In the genomic region with DNA sequence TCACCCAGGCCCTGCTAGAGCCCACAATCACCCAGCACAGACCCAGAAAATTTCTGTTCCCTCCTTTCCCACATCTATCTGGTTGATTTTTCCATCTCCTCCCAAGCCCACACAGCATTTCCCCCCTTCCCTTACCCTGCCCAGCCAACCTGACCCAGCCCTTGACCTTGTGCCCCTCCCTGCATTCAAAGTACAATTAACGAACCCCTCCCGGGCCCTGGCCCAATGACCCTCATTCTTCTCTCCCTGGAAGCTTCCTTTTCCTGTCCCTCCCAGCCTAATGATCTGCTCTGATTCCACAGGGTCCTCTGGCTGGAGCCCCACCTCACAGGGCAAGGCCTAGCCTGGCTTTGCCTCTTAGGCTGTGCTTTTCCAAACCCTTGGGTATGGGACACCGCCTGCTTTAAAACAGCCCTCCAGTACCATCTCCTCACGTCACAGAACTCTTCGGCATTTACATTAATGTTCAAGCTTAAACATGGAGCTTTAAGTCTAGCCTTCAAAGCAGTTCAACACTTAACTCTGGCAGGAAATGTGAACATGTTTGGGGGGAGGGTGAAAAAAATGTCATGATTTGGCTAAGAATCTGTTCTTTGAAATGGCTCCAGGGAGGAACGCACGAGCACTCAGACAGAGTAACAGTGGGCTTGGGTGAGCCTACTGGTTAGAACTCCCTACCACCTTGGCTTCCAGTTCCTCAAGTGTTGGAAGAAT, we compare ENCODE assay signal across 9 mouse cellular contexts.
DNase-seq lines count a peak whose midpoint lies in the region; ATAC-seq lines count a peak whose summit lies in the region.
"Had no signal": no experiment of that assay in that cellular context is flagged by ENCODE, and none has a peak within 500 bp of the region (broad histone marks: within the 10 kb centered on the region; RNA-seq: fewer than 3 reads in every experiment).

No protein-coding gene starts in this region.

- ATAC-seq in midbrain, embryonic 11.5 days (ENCODE audit: low FRiP score), result no peak
- no peak for ATAC-seq in midbrain, embryonic 14.5 days (ENCODE audit: low FRiP score, low TSS enrichment)
- 0 out of 2 replicates have a peak, but pooled peaks have one; percentile 9 for ATAC-seq in kidney, embryonic 15.5 days (replicated peaks; ENCODE audit: low FRiP score)
- no peak for ATAC-seq in stomach, embryonic 14.5 days (ENCODE audit: insufficient number of reproducible peaks, insufficient read depth, low FRiP score, low read depth)
- ATAC-seq in activated CD4-positive, CD25-positive, alpha-beta regulatory T cell, adult 4 months, result no peak

- peak; percentile 71 for DNase-seq in midbrain, embryonic 11.5 days (ENCODE audit: low spot score, missing footprints)
- DNase-seq in midbrain, embryonic 14.5 days, result no peak
- DNase-seq in heart, adult 8-10 months (ENCODE audit: low spot score), result peak; percentile 69
- no peak for DNase-seq in frontal cortex, postnatal 25 days (ENCODE audit: low spot score in 2 of 2)
- DNase-seq in urinary bladder, postnatal 10 days (ENCODE audit: low spot score), result no peak

- no peaks in the 10 kb centered on the region for H3K36me3 ChIP-seq in midbrain, embryonic 11.5 days (ENCODE audit: control insufficient read depth, insufficient read depth, low read length)
- H3K36me3 ChIP-seq in midbrain, embryonic 14.5 days (ENCODE audit: control insufficient read depth, insufficient read depth, low read length), result no peaks in the 10 kb centered on the region
- H3K36me3 ChIP-seq in kidney, embryonic 15.5 days, result no peaks in the 10 kb centered on the region
- H3K36me3 ChIP-seq in stomach, embryonic 14.5 days (ENCODE audit: control insufficient read depth, insufficient read depth, low read length), result no peaks in the 10 kb centered on the region
- H3K36me3 ChIP-seq: limb, embryonic 13.5 days had no signal

- H3K9me3 ChIP-seq in midbrain, embryonic 11.5 days (ENCODE audit: control insufficient read depth, low read length), result no peaks in the 10 kb centered on the region
- no peaks in the 10 kb centered on the region for H3K9me3 ChIP-seq in midbrain, embryonic 14.5 days (ENCODE audit: control insufficient read depth, low read length)
- no peaks in the 10 kb centered on the region for H3K9me3 ChIP-seq in kidney, embryonic 15.5 days (replicated peaks)
- no peaks in the 10 kb centered on the region for H3K9me3 ChIP-seq in stomach, embryonic 14.5 days (ENCODE audit: control insufficient read depth, low read depth, low read length)
- H3K9me3 ChIP-seq: limb, embryonic 13.5 days had no signal

- peaks cover 4% of the 10 kb centered on the region for H3K4me1 ChIP-seq in midbrain, embryonic 11.5 days (ENCODE audit: control insufficient read depth, insufficient read depth, low read length)
- peaks cover 15% of the 10 kb centered on the region for H3K4me1 ChIP-seq in midbrain, embryonic 14.5 days (ENCODE audit: control insufficient read depth, insufficient read depth, low read length)
- H3K4me1 ChIP-seq in kidney, embryonic 15.5 days, result peaks cover 61% of the 10 kb centered on the region
- H3K4me1 ChIP-seq in stomach, embryonic 14.5 days (ENCODE audit: control insufficient read depth, insufficient read depth, low read length), result peaks cover 25% of the 10 kb centered on the region; the same call in 1 of the 2 replicates

- H3K4me3 ChIP-seq in midbrain, embryonic 11.5 days (ENCODE audit: low read depth, low read length), result no peak overlapping the region
- H3K4me3 ChIP-seq in midbrain, embryonic 14.5 days (replicated peaks; ENCODE audit: low read depth, low read length), result no peak overlapping the region
- H3K4me3 ChIP-seq in kidney, embryonic 15.5 days (replicated peaks), result no peak overlapping the region
- H3K4me3 ChIP-seq in stomach, embryonic 14.5 days (ENCODE audit: low read depth, low read length), result no peak overlapping the region
- H3K4me3 ChIP-seq: limb, embryonic 13.5 days had no signal

- WGBS in midbrain, embryonic 11.5 days, result 80% methylated on average over 7 of the region's 7 CpGs
- 78% methylated on average over 7 of the region's 7 CpGs for WGBS in midbrain, embryonic 14.5 days
- WGBS in kidney, embryonic 15.5 days, result 49% methylated on average over 7 of the region's 7 CpGs
- 66% methylated on average over 7 of the region's 7 CpGs for WGBS in stomach, embryonic 14.5 days

- no peak overlapping the region for H3K4me2 ChIP-seq in midbrain, embryonic 11.5 days
- no peak overlapping the region for H3K4me2 ChIP-seq in midbrain, embryonic 14.5 days (ENCODE audit: low read length)
- H3K4me2 ChIP-seq in kidney, embryonic 15.5 days, result no peak overlapping the region
- no peak overlapping the region for H3K4me2 ChIP-seq in stomach, embryonic 14.5 days (replicated peaks; ENCODE audit: low read depth, low read length)
- H3K4me2 ChIP-seq: limb, embryonic 13.5 days had no signal

- H3K27me3 ChIP-seq in midbrain, embryonic 11.5 days (ENCODE audit: control insufficient read depth, insufficient read depth, low read length), result no peaks in the 10 kb centered on the region
- H3K27me3 ChIP-seq in midbrain, embryonic 14.5 days (ENCODE audit: control insufficient read depth, insufficient read depth, low read length), result no peaks in the 10 kb centered on the region
- peaks cover 16% of the 10 kb centered on the region for H3K27me3 ChIP-seq in kidney, embryonic 15.5 days
- H3K27me3 ChIP-seq in stomach, embryonic 14.5 days (ENCODE audit: control insufficient read depth, insufficient read depth, low read length), result no peaks in the 10 kb centered on the region

- no peak overlapping the region for H3K9ac ChIP-seq in midbrain, embryonic 11.5 days (ENCODE audit: low read length)
- no peak overlapping the region for H3K9ac ChIP-seq in midbrain, embryonic 14.5 days (replicated peaks; ENCODE audit: low read length)
- no peak overlapping the region for H3K9ac ChIP-seq in kidney, embryonic 15.5 days
- H3K9ac ChIP-seq in stomach, embryonic 14.5 days (replicated peaks; ENCODE audit: low read depth, low read length), result no peak overlapping the region
- H3K9ac ChIP-seq: limb, embryonic 13.5 days had no signal

- no peak overlapping the region for H3K27ac ChIP-seq in midbrain, embryonic 11.5 days (ENCODE audit: low read depth, low read length)
- H3K27ac ChIP-seq in midbrain, embryonic 14.5 days (replicated peaks; ENCODE audit: low read depth, low read length), result no peak overlapping the region
- H3K27ac ChIP-seq in kidney, embryonic 15.5 days, result peak overlapping the region; percentile 57
- 0 out of 2 replicates have a peak overlapping the region, but pooled peaks have one; percentile 6 for H3K27ac ChIP-seq in stomach, embryonic 14.5 days (ENCODE audit: low read length)

Comparison
In these comparisons a context has a peak if more than half of its experiments do, and no peak if none do; other contexts are left out.
1. DNase-seq: peak in midbrain, embryonic 11.5 days (single experiment) and heart, adult 8-10 months (single experiment); none in midbrain, embryonic 14.5 days (single experiment), frontal cortex, postnatal 25 days (0 of 2) and urinary bladder, postnatal 10 days (single experiment).
2. H3K27ac ChIP-seq: peak in kidney, embryonic 15.5 days (single experiment) and stomach, embryonic 14.5 days (single experiment); none in midbrain, embryonic 11.5 days (single experiment) and midbrain, embryonic 14.5 days (single experiment).